Mouse (Mus musculus) frontal cortex, adult 2 months (tissue): ENCODE results near the gene Gm6904. TPM values are rescaled to one million over a fixed set of nuclear protein-coding genes. Genes with fewer than 3 reads are reported as not detected.
"Not testable (repeated sequence)": the region's sequence is repeated elsewhere in the genome, so short reads cannot be mapped to it uniquely, and the experiment has no call there.

Experiments
- DNase-seq, 2 experiments: peaks; one replicate each; pipeline ENCODE4 v3.0.0; 2022; ENCODE audit warnings: low spot score in 1 of 2; ENCODE audit errors: extremely low spot score in 1 of 2
- polyA plus RNA-seq: library from polyadenylated mRNA; depleted of rRNA; stranded (reverse); fragments of >200 nt; gene quantifications from 2 replicates; pipeline ENCODE4 v1.2.3, GENCODE M21; 2012; rRNA removed

Gene Gm6904
- not detected in 2 replicates for polyA plus RNA-seq

GRCm38 (mm10) chr14:59260056-59260455, at the start of gene Gm6904:
Gm6904 (minus strand) TSS chr14:59260216.
- DNase-seq, result no peak

GRCm38 (mm10) chr14:59297391-59297790, 37.4 kb upstream of the Gm6904 start, which contains the start of gene Phf11a:
Phf11a (minus strand) TSS chr14:59297522.
- DNase-seq, result not testable (repeated sequence)

GRCm38 (mm10) chr14:59291769-59292168, 31.8 kb upstream of the Gm6904 start:
- not testable (repeated sequence) for DNase-seq

- DNase-seq, result not testable (repeated sequence)
Measured at GRCm38 (mm10) chr14:59274961-59275360, 14.9 kb upstream of the Gm6904 start.

- not testable (repeated sequence) for DNase-seq
Measured at GRCm38 (mm10) chr14:59255861-59256260, 4.2 kb downstream of the Gm6904 start.

GRCm38 (mm10) chr14:59250350-59250749, 9.7 kb downstream of the Gm6904 start:
- peak in 1 of 2 experiments; percentile 35 for DNase-seq

- no peak for DNase-seq
Measured at GRCm38 (mm10) chr14:59233635-59234034, 26.4 kb downstream of the Gm6904 start.

- DNase-seq, result peak in 1 of 2 experiments; percentile 10
Measured at GRCm38 (mm10) chr14:59232003-59232402, 28.0 kb downstream of the Gm6904 start.

- DNase-seq, result peak in 1 of 2 experiments; percentile 6
Measured at GRCm38 (mm10) chr14:59230331-59230966, 29.6 kb downstream of the Gm6904 start.

GRCm38 (mm10) chr14:59229822-59230221, 30.2 kb downstream of the Gm6904 start:
- DNase-seq, result no peak

GRCm38 (mm10) chr14:59226240-59226639, 33.8 kb downstream of the Gm6904 start:
- DNase-seq, result no peak

GRCm38 (mm10) chr14:59219241-59219640, 40.8 kb downstream of the Gm6904 start:
- DNase-seq, result no peak

GRCm38 (mm10) chr14:59209816-59210215, 50.2 kb downstream of the Gm6904 start:
- DNase-seq, result no peak

GRCm38 (mm10) chr14:59209003-59209402, 51.0 kb downstream of the Gm6904 start:
- peak in 1 of 2 experiments; percentile 15 for DNase-seq

- DNase-seq, result no peak
Measured at GRCm38 (mm10) chr14:59205976-59206583, 53.9 kb downstream of the Gm6904 start.

- DNase-seq, result no peak
Measured at GRCm38 (mm10) chr14:59205461-59205860, 54.6 kb downstream of the Gm6904 start.

GRCm38 (mm10) chr14:59201604-59202215, 58.3 kb downstream of the Gm6904 start:
- DNase-seq, result no peak

- DNase-seq, result peak; percentile 77 to 92
Measured at GRCm38 (mm10) chr14:59200711-59201603, 59.1 kb downstream of the Gm6904 start, which contains the start of gene Rcbtb1. Rcbtb1 (plus strand) TSS chr14:59201209.
